Mouse (Mus musculus) heart, postnatal 0 days (tissue): ENCODE measurements around the gene Gm5142. TPM values are rescaled to one million over a fixed set of nuclear protein-coding genes. Genes with fewer than 3 reads are reported as not detected.

ENCODE experiments used
- ATAC-seq: fragments of 200-750 bp; cut with Nextera tagmentation; 2 replicates; pipeline ENCODE4 v1.8.0; 2017; ENCODE audit warnings: low read depth, moderate number of reproducible peaks, moderate library complexity; ENCODE audit not compliant: insufficient read depth
- DNase-seq: peaks from one replicate; pipeline ENCODE4 v3.0.0-alpha.2; 2016; ENCODE audit warnings: low spot score
- H3K27ac ChIP-seq: fragments of 300-500 bp; sonication (generic); 2 replicates; pipeline ENCODE4 v1.5.1; 2014; ENCODE audit warnings: low read depth, mild to moderate bottlenecking
- H3K27me3 ChIP-seq: fragments of 300-500 bp; sonication (generic); 2 replicates; pipeline ENCODE4 v1.6.1; 2014; ENCODE audit warnings: low read length, mixed read lengths; ENCODE audit not compliant: control insufficient read depth, insufficient read depth
- H3K36me3 ChIP-seq: fragments of 300-500 bp; sonication (generic); replicated peaks from 2 replicates; pipeline ENCODE4 v1.6.1; 2014; ENCODE audit warnings: low read length, mixed read lengths; ENCODE audit not compliant: control insufficient read depth, insufficient read depth
- H3K4me1 ChIP-seq: fragments of 300-500 bp; sonication (generic); 2 replicates; pipeline ENCODE4 v1.6.1; 2014; ENCODE audit warnings: antibody characterized with exemption; ENCODE audit not compliant: control insufficient read depth, insufficient read depth
- H3K4me2 ChIP-seq: fragments of 300-500 bp; sonication (generic); 2 replicates; pipeline ENCODE4 v1.6.1; 2014; ENCODE audit warnings: low read depth, mild to moderate bottlenecking, low read length, moderate library complexity
- H3K4me3 ChIP-seq: fragments of 300-500 bp; sonication (generic); 2 replicates; pipeline ENCODE4 v1.5.1; 2014; ENCODE audit warnings: low read depth, low read length
- H3K9ac ChIP-seq: fragments of 300-500 bp; sonication (generic); replicated peaks from 2 replicates; pipeline ENCODE4 v1.6.1; 2014; ENCODE audit warnings: low read depth, low read length, mixed read lengths
- H3K9me3 ChIP-seq: fragments of 300-500 bp; sonication (generic); replicated peaks from 2 replicates; pipeline ENCODE4 v1.6.1; 2016; ENCODE audit warnings: low read length; ENCODE audit not compliant: control insufficient read depth
- CTCF ChIP-seq: IDR thresholded peaks from 2 replicates; pipeline ENCODE4 v1.5.1; 2016; ENCODE audit warnings: antibody characterized with exemption, control low read depth, low read depth
- EP300 ChIP-seq: IDR thresholded peaks from 2 replicates; pipeline ENCODE4 v1.6.1; 2016; ENCODE audit warnings: antibody characterized with exemption, low read depth
- WGBS: fragments of 180-500 bp; shearing (Covaris S2); extraction: QIAGEN DNeasy Blood & Tissue Kit; methylation state at CpG from one replicate; pipeline ENCODE4 v1.1.7; 2014; 5-methylcytosine and 5-hydroxymethylcytosine counted together
- polyA plus RNA-seq: library from polyadenylated mRNA; unstranded; fragments of >200 nt; fragmentation: Nextera tagmentation; extraction: Ambion mirVana; gene quantifications from 2 replicates; pipeline ENCODE4 v1.2.1, GENCODE M21; 2015
- total RNA-seq: library from RNA; depleted of rRNA; stranded (reverse); fragments of >200 nt; gene quantifications from 2 replicates; pipeline ENCODE4 v1.2.3, GENCODE M21; 2014; ENCODE audit warnings: low replicate concordance; rRNA removed

The Gm5142 gene
- not detected in 2 replicates for total RNA-seq
- not detected in 2 replicates for polyA plus RNA-seq

GRCm38 (mm10) chr14:59178649-59179048 lies at the start of gene Gm5142:
Gene Gm5142, minus strand, starts transcription at chr14:59178749.
- no peak for DNase-seq
- no peak within 1 kb of the TSS for H3K27ac ChIP-seq
- H3K9me3 ChIP-seq: no peaks in the 10 kb centered on the region
- 94% methylated on average over 3 of the region's 3 CpGs for WGBS
- no peaks in the 10 kb centered on the region for H3K27me3 ChIP-seq
- TF ChIP-seq EP300 (no peak), CTCF (no peak)
- no peak within 1 kb of the TSS for H3K9ac ChIP-seq
- no peak for ATAC-seq
- H3K4me3 ChIP-seq: no peak within 1 kb of the TSS
- H3K4me1 ChIP-seq: no peaks in the 10 kb centered on the region
- H3K36me3 ChIP-seq: no peaks in the 10 kb centered on the region
- no peak within 1 kb of the TSS for H3K4me2 ChIP-seq

- no peak for DNase-seq
- no peak for ATAC-seq
- peaks cover 43% of the 10 kb centered on the region for H3K36me3 ChIP-seq
Measured at GRCm38 (mm10) chr14:59226240-59226639, 47.7 kb upstream of the Gm5142 start.

GRCm38 (mm10) chr14:59219241-59219640 lies 40.7 kb upstream of the Gm5142 start:
- Histone ChIP-seq H3K9me3 (no peaks in the 10 kb centered on the region), H3K36me3 (peaks cover 30% of the 10 kb centered on the region)
- TF ChIP-seq CTCF (no peak), EP300 (no peak)

More at GRCm38 (mm10) chr14:59226240-59226639, 47.7 kb upstream of the Gm5142 start:
- Histone ChIP-seq H3K9ac (no peak overlapping the region), H3K4me3 (no peak overlapping the region), H3K27me3 (peaks cover 11% of the 10 kb centered on the region; the same call in 1 of the 2 replicates), H3K27ac (no peak overlapping the region), H3K4me1 (no peaks in the 10 kb centered on the region), H3K4me2 (no peak overlapping the region), H3K9me3 (no peaks in the 10 kb centered on the region)
- 93% methylated on average over 11 of the region's 11 CpGs for WGBS
- TF ChIP-seq CTCF (no peak), EP300 (no peak)

GRCm38 (mm10) chr14:59209816-59210215 lies 31.3 kb upstream of the Gm5142 start:
- H3K9ac ChIP-seq: no peak overlapping the region
- H3K4me3 ChIP-seq: no peak overlapping the region
- H3K9me3 ChIP-seq: no peaks in the 10 kb centered on the region
- 0 out of 2 replicates have a peak, but pooled peaks cover 6% of the 10 kb centered on the region for H3K36me3 ChIP-seq
- no peak for TF ChIP-seq EP300
- no peak for TF ChIP-seq CTCF
- no peak for DNase-seq
- H3K27ac ChIP-seq: no peak overlapping the region
- ATAC-seq: no peak
- H3K4me2 ChIP-seq: no peak overlapping the region
- H3K4me1 ChIP-seq: no peaks in the 10 kb centered on the region
- H3K27me3 ChIP-seq: no peaks in the 10 kb centered on the region
- 83% methylated on average over 2 of the region's 2 CpGs for WGBS

More at GRCm38 (mm10) chr14:59219241-59219640, 40.7 kb upstream of the Gm5142 start:
- ATAC-seq: no peak
- no peak for DNase-seq
- H3K4me3 ChIP-seq: no peak overlapping the region
- H3K27ac ChIP-seq: no peak overlapping the region
- H3K4me2 ChIP-seq: no peak overlapping the region
- no peaks in the 10 kb centered on the region for H3K4me1 ChIP-seq
- no peak overlapping the region for H3K9ac ChIP-seq
- 54% methylated on average over 3 of the region's 3 CpGs for WGBS
- H3K27me3 ChIP-seq: no peaks in the 10 kb centered on the region

GRCm38 (mm10) chr14:59209003-59209402 lies 30.5 kb upstream of the Gm5142 start:
- Histone ChIP-seq H3K27me3 (no peaks in the 10 kb centered on the region), H3K9ac (no peak overlapping the region), H3K4me1 (no peaks in the 10 kb centered on the region), H3K4me3 (no peak overlapping the region), H3K27ac (no peak overlapping the region), H3K4me2 (no peak overlapping the region), H3K9me3 (no peaks in the 10 kb centered on the region), H3K36me3 (0 out of 2 replicates have a peak, but pooled peaks cover 6% of the 10 kb centered on the region)
- ATAC-seq: no peak
- 87% methylated on average over 7 of the region's 7 CpGs for WGBS
- no peak for TF ChIP-seq EP300
- no peak for TF ChIP-seq CTCF
- DNase-seq: no peak
